In genomic region chr4:53439636-53440009, GRCm38 (mm10) we compare ENCODE assay signal across 8 mouse cellular contexts. TPM values are rescaled to one million over a fixed set of nuclear protein-coding genes. Genes with fewer than 3 reads are reported as not detected.
DNase-seq lines count a peak whose midpoint lies in the region; ATAC-seq and TF ChIP-seq lines count a peak whose summit lies in the region.

No protein-coding gene starts in this region.

- ATAC-seq in heart, embryonic 16.5 days (replicated peaks; ENCODE audit: extremely low read depth, insufficient read depth, low FRiP score), result 0 out of 2 replicates have a peak, but pooled peaks have one; percentile 7
- ATAC-seq in Patski, result peak; percentile 12
- no peak; the same call in none of the 2 replicates for ATAC-seq in hindbrain, embryonic 13.5 days (ENCODE audit: low FRiP score)
- peak; percentile 14; the same call in 1 of the 2 replicates for ATAC-seq in midbrain, embryonic 12.5 days (ENCODE audit: low FRiP score, low read depth)

- no peaks in the 10 kb centered on the region for H3K36me3 ChIP-seq in heart, embryonic 16.5 days (ENCODE audit: control insufficient read depth, insufficient read depth)
- H3K36me3 ChIP-seq in hindbrain, embryonic 13.5 days, result no peaks in the 10 kb centered on the region
- no peaks in the 10 kb centered on the region for H3K36me3 ChIP-seq in midbrain, embryonic 12.5 days

- WGBS in heart, embryonic 16.5 days, result 20% methylated on average over 8 of the region's 9 CpGs
- WGBS in hindbrain, embryonic 13.5 days, result 23% methylated on average over 9 of the region's 9 CpGs
- 19% methylated on average over 9 of the region's 9 CpGs for WGBS in midbrain, embryonic 12.5 days

- POLR2A ChIA-PET in Patski (lab: Charles Lee), result interaction anchor here (1.2 kb wide), 1 partner anchor 142 kb away, joined by 3 read pairs; no protein-coding TSS in a partner anchor

- no peak for DNase-seq in heart, adult 18-20 months
- DNase-seq in Patski (ENCODE audit: low read depth, low spot score) (peak; percentile 22), adipocyte (ENCODE audit: low spot score) (no peak)
- DNase-seq in frontal cortex, postnatal 10 days (ENCODE audit: low spot score in 2 of 2), result no peak
- DNase-seq in right cerebral cortex, postnatal 4 days, result no peak

- CTCF ChIA-PET in Patski (lab: Charles Lee), result interaction anchor here (0.8 kb wide), 1 partner anchor 239 kb away, joined by 3 read pairs; no protein-coding TSS in a partner anchor

- TF ChIP-seq CTCF in Patski (IDR thresholded peaks at IDR 0.05), result no peak

- in situ Hi-C loops in Patski (cut with MboI; ENCODE audit: low pct_unique_long_range_greater_than_20kb), result no loop called here

- H3K4me3 ChIP-seq in heart, embryonic 16.5 days (ENCODE audit: low read length), result peak overlapping the region; percentile 79
- peak overlapping the region; percentile 88 for H3K4me3 ChIP-seq in hindbrain, embryonic 13.5 days
- H3K4me3 ChIP-seq in midbrain, embryonic 12.5 days, result peak overlapping the region; percentile 86

- H3K27me3 ChIP-seq in heart, embryonic 16.5 days (ENCODE audit: control insufficient read depth, insufficient read depth, low read length), result no peaks in the 10 kb centered on the region
- H3K27me3 ChIP-seq in Patski, result no peaks in the 10 kb centered on the region
- peaks cover 5% of the 10 kb centered on the region; the same call in 1 of the 2 replicates for H3K27me3 ChIP-seq in hindbrain, embryonic 13.5 days
- peaks cover 21% of the 10 kb centered on the region for H3K27me3 ChIP-seq in midbrain, embryonic 12.5 days

- peak overlapping the region; percentile 91 for H3K27ac ChIP-seq in heart, embryonic 16.5 days (ENCODE audit: low read length)
- peak overlapping the region; percentile 88 for H3K27ac ChIP-seq in hindbrain, embryonic 13.5 days
- peak overlapping the region; percentile 78 for H3K27ac ChIP-seq in midbrain, embryonic 12.5 days (replicated peaks)

- H3K4me2 ChIP-seq in heart, embryonic 16.5 days (ENCODE audit: low read depth, low read length), result peak overlapping the region; percentile 87
- peak overlapping the region; percentile 97 for H3K4me2 ChIP-seq in hindbrain, embryonic 13.5 days
- H3K4me2 ChIP-seq in midbrain, embryonic 12.5 days (replicated peaks), result peak overlapping the region; percentile 100

- no peaks in the 10 kb centered on the region for H3K9me3 ChIP-seq in heart, embryonic 16.5 days (replicated peaks; ENCODE audit: control insufficient read depth, low read length)
- H3K9me3 ChIP-seq in hindbrain, embryonic 13.5 days, result no peaks in the 10 kb centered on the region
- H3K9me3 ChIP-seq in midbrain, embryonic 12.5 days, result no peaks in the 10 kb centered on the region

- H3K9ac ChIP-seq in heart, embryonic 16.5 days (ENCODE audit: low read length), result peak overlapping the region; percentile 94
- peak overlapping the region; percentile 90 for H3K9ac ChIP-seq in hindbrain, embryonic 13.5 days
- peak overlapping the region; percentile 87 for H3K9ac ChIP-seq in midbrain, embryonic 12.5 days (replicated peaks)

- peaks cover 18% of the 10 kb centered on the region for H3K4me1 ChIP-seq in heart, embryonic 16.5 days (ENCODE audit: control insufficient read depth, insufficient read depth, low read length)
- H3K4me1 ChIP-seq in hindbrain, embryonic 13.5 days (replicated peaks), result peaks cover 31% of the 10 kb centered on the region
- peaks cover 4% of the 10 kb centered on the region; the same call in 1 of the 2 replicates for H3K4me1 ChIP-seq in midbrain, embryonic 12.5 days

RNA-seq across cellular contexts. Expression of gene Slc44a1, which starts 0.6 kb away (rescaled TPM):
- polyA plus RNA-seq in heart, embryonic 16.5 days (2015; fragmentation: Nextera tagmentation; extraction: Ambion mirVana), result 15.4 and 20.3 TPM in 2 replicates
- total RNA-seq in heart, adult 18-20 months (2021), result 10 to 100 TPM; 29.2 to 30.6 TPM
- 28.9 TPM for polyA plus RNA-seq in Patski (2021)
- 8.8 and 9.8 TPM in 2 replicates for polyA plus RNA-seq in hindbrain, embryonic 13.5 days (2015; fragmentation: Nextera tagmentation; extraction: Ambion mirVana)
- 17.6 and 18.9 TPM in 2 replicates for polyA plus RNA-seq in midbrain, embryonic 12.5 days (2016; fragmentation: Nextera tagmentation; extraction: Ambion mirVana)
